Mouse (Mus musculus): ENCODE measurements around the gene Plbd2. TPM values are rescaled to one million over a fixed set of nuclear protein-coding genes. Genes with fewer than 3 reads are reported as not detected.

Plbd2 gene
- polyA plus RNA-seq, 1 experiment, result 9.9 TPM

- 54% methylated on average over 4 of the region's 4 CpGs for WGBS
- H3K4me3 ChIP-seq (replicated peaks; ENCODE audit: control insufficient read depth, low read depth, low read length), result no peak overlapping the region
- H3K27ac ChIP-seq (ENCODE audit: control insufficient read depth, insufficient read depth, low read depth, low read length, poor library complexity), result no peak overlapping the region
- no peaks in the 10 kb centered on the region for H3K4me1 ChIP-seq (ENCODE audit: control insufficient read depth, insufficient read depth, low read length)
- TF ChIP-seq CTCF (IDR thresholded peaks at IDR 0.05; ENCODE audit: control insufficient read depth, insufficient read depth, low read length), result no peak
- no peak for TF ChIP-seq POLR2A (IDR thresholded peaks at IDR 0.05; ENCODE audit: borderline replicate concordance, control insufficient read depth, low read depth, low read length)
These were observed 23.9 kb downstream of the Plbd2 start for GRCm38 (mm10) chr5:120479538-120479937.

GRCm38 (mm10) chr5:120477993-120478392 is 25.4 kb downstream of the Plbd2 start:
- no peak overlapping the region for H3K27ac ChIP-seq (ENCODE audit: control insufficient read depth, insufficient read depth, low read depth, low read length, poor library complexity)
- WGBS, result 83% methylated on average over 5 of the region's 5 CpGs
- H3K4me3 ChIP-seq (replicated peaks; ENCODE audit: control insufficient read depth, low read depth, low read length), result no peak overlapping the region
- TF ChIP-seq CTCF (IDR thresholded peaks at IDR 0.05; ENCODE audit: control insufficient read depth, insufficient read depth, low read length) (no peak), POLR2A (IDR thresholded peaks at IDR 0.05; ENCODE audit: borderline replicate concordance, control insufficient read depth, low read depth, low read length) (no peak)
- H3K4me1 ChIP-seq (ENCODE audit: control insufficient read depth, insufficient read depth, low read length), result no peaks in the 10 kb centered on the region

- TF ChIP-seq POLR2A (IDR thresholded peaks at IDR 0.05; ENCODE audit: borderline replicate concordance, control insufficient read depth, low read depth, low read length) (no peak), CTCF (IDR thresholded peaks at IDR 0.05; ENCODE audit: control insufficient read depth, insufficient read depth, low read length) (no peak)
- Histone ChIP-seq H3K4me3 (replicated peaks; ENCODE audit: control insufficient read depth, low read depth, low read length) (no peak within 1 kb of the TSS), H3K27ac (ENCODE audit: control insufficient read depth, insufficient read depth, low read depth, low read length, poor library complexity) (no peak within 1 kb of the TSS), H3K4me1 (ENCODE audit: control insufficient read depth, insufficient read depth, low read length) (no peaks in the 10 kb centered on the region)
- WGBS, result 32% methylated on average over 13 of the region's 13 CpGs
These were observed 27.1 kb downstream of the Plbd2 start, which contains the start of gene Sds for GRCm38 (mm10) chr5:120476296-120476695. Sds (plus strand) TSS chr5:120476526.

GRCm38 (mm10) chr5:120475861-120476260 is 27.6 kb downstream of the Plbd2 start:
- Histone ChIP-seq H3K27ac (ENCODE audit: control insufficient read depth, insufficient read depth, low read depth, low read length, poor library complexity) (no peak overlapping the region), H3K4me1 (ENCODE audit: control insufficient read depth, insufficient read depth, low read length) (no peaks in the 10 kb centered on the region), H3K4me3 (replicated peaks; ENCODE audit: control insufficient read depth, low read depth, low read length) (no peak overlapping the region)
- TF ChIP-seq CTCF (IDR thresholded peaks at IDR 0.05; ENCODE audit: control insufficient read depth, insufficient read depth, low read length) (no peak), POLR2A (IDR thresholded peaks at IDR 0.05; ENCODE audit: borderline replicate concordance, control insufficient read depth, low read depth, low read length) (no peak)
- 66% methylated on average over 8 of the region's 8 CpGs for WGBS

GRCm38 (mm10) chr5:120473361-120473760 is 30.1 kb downstream of the Plbd2 start:
- Histone ChIP-seq H3K4me1 (ENCODE audit: control insufficient read depth, insufficient read depth, low read length) (no peaks in the 10 kb centered on the region), H3K27ac (ENCODE audit: control insufficient read depth, insufficient read depth, low read depth, low read length, poor library complexity) (no peak overlapping the region), H3K4me3 (replicated peaks; ENCODE audit: control insufficient read depth, low read depth, low read length) (no peak overlapping the region)
- 67% methylated on average over 2 of the region's 2 CpGs for WGBS
- TF ChIP-seq CTCF (IDR thresholded peaks at IDR 0.05; ENCODE audit: control insufficient read depth, insufficient read depth, low read length) (no peak), POLR2A (IDR thresholded peaks at IDR 0.05; ENCODE audit: borderline replicate concordance, control insufficient read depth, low read depth, low read length) (no peak)

- WGBS, result 75% methylated on average over 8 of the region's 8 CpGs
- H3K27ac ChIP-seq (ENCODE audit: control insufficient read depth, insufficient read depth, low read depth, low read length, poor library complexity), result no peak within 1 kb of the TSS
- no peak within 1 kb of the TSS for H3K4me3 ChIP-seq (replicated peaks; ENCODE audit: control insufficient read depth, low read depth, low read length)
- no peaks in the 10 kb centered on the region for H3K4me1 ChIP-seq (ENCODE audit: control insufficient read depth, insufficient read depth, low read length)
- TF ChIP-seq CTCF (IDR thresholded peaks at IDR 0.05; ENCODE audit: control insufficient read depth, insufficient read depth, low read length) (no peak), POLR2A (IDR thresholded peaks at IDR 0.05; ENCODE audit: borderline replicate concordance, control insufficient read depth, low read depth, low read length) (no peak)
These were observed 30.7 kb downstream of the Plbd2 start, which contains the start of gene Sdsl for GRCm38 (mm10) chr5:120472770-120473169. Sdsl (minus strand) TSS chr5:120472810.

- Histone ChIP-seq H3K27ac (ENCODE audit: control insufficient read depth, insufficient read depth, low read depth, low read length, poor library complexity) (no peak overlapping the region), H3K4me3 (replicated peaks; ENCODE audit: control insufficient read depth, low read depth, low read length) (no peak overlapping the region), H3K4me1 (ENCODE audit: control insufficient read depth, insufficient read depth, low read length) (no peaks in the 10 kb centered on the region; the same call in 1 of the 2 replicates)
- TF ChIP-seq CTCF (IDR thresholded peaks at IDR 0.05; ENCODE audit: control insufficient read depth, insufficient read depth, low read length) (no peak), POLR2A (IDR thresholded peaks at IDR 0.05; ENCODE audit: borderline replicate concordance, control insufficient read depth, low read depth, low read length) (no peak)
- 63% methylated on average over 4 of the region's 4 CpGs for WGBS
These were observed 31.9 kb downstream of the Plbd2 start for GRCm38 (mm10) chr5:120471538-120471937.

GRCm38 (mm10) chr5:120468830-120469229 is 34.6 kb downstream of the Plbd2 start:
- H3K4me3 ChIP-seq (replicated peaks; ENCODE audit: control insufficient read depth, low read depth, low read length), result no peak overlapping the region
- TF ChIP-seq CTCF (IDR thresholded peaks at IDR 0.05; ENCODE audit: control insufficient read depth, insufficient read depth, low read length), result no peak
- no peak for TF ChIP-seq POLR2A (IDR thresholded peaks at IDR 0.05; ENCODE audit: borderline replicate concordance, control insufficient read depth, low read depth, low read length)
- no peak overlapping the region for H3K27ac ChIP-seq (ENCODE audit: control insufficient read depth, insufficient read depth, low read depth, low read length, poor library complexity)
- no peaks in the 10 kb centered on the region; the same call in 1 of the 2 replicates for H3K4me1 ChIP-seq (ENCODE audit: control insufficient read depth, insufficient read depth, low read length)
- 89% methylated on average over 6 of the region's 6 CpGs for WGBS

- WGBS, result 80% methylated on average over 5 of the region's 5 CpGs
- no peak overlapping the region for H3K4me3 ChIP-seq (replicated peaks; ENCODE audit: control insufficient read depth, low read depth, low read length)
- TF ChIP-seq CTCF (IDR thresholded peaks at IDR 0.05; ENCODE audit: control insufficient read depth, insufficient read depth, low read length) (no peak), POLR2A (IDR thresholded peaks at IDR 0.05; ENCODE audit: borderline replicate concordance, control insufficient read depth, low read depth, low read length) (no peak)
- H3K4me1 ChIP-seq (ENCODE audit: control insufficient read depth, insufficient read depth, low read length), result no peaks in the 10 kb centered on the region; the same call in 1 of the 2 replicates
- no peak overlapping the region for H3K27ac ChIP-seq (ENCODE audit: control insufficient read depth, insufficient read depth, low read depth, low read length, poor library complexity)
These were observed 35.1 kb downstream of the Plbd2 start for GRCm38 (mm10) chr5:120468336-120468735.
